Mouse (Mus musculus) lung, embryonic 15.5 days (tissue): Measurements from ENCODE around the gene Cbx7. TPM values are rescaled to one million over a fixed set of nuclear protein-coding genes. Genes with fewer than 3 reads are reported as not detected.

Source experiments
- ATAC-seq: fragments of 200-750 bp; cut with Nextera tagmentation; 2 replicates; pipeline ENCODE4 v1.8.0; 2017; ENCODE audit warnings: moderate number of reproducible peaks, borderline replicate concordance; ENCODE audit not compliant: low FRiP score, low TSS enrichment; ENCODE audit errors: extremely low read depth
- H3K27ac ChIP-seq: fragments of 300-500 bp; sonication (generic); 2 replicates; pipeline ENCODE4 v1.5.1; 2015; ENCODE audit warnings: moderate library complexity, mild to moderate bottlenecking, inconsistent platforms
- H3K27me3 ChIP-seq: fragments of 300-500 bp; sonication (generic); 2 replicates; pipeline ENCODE4 v1.6.1; 2015; ENCODE audit warnings: inconsistent platforms
- H3K36me3 ChIP-seq: fragments of 300-500 bp; sonication (generic); 2 replicates; pipeline ENCODE4 v1.6.1; 2015; ENCODE audit warnings: inconsistent platforms
- H3K4me1 ChIP-seq: fragments of 300-500 bp; sonication (generic); 2 replicates; pipeline ENCODE4 v1.6.1; 2015; ENCODE audit warnings: inconsistent platforms
- H3K4me2 ChIP-seq: fragments of 300-500 bp; sonication (generic); 2 replicates; pipeline ENCODE4 v1.6.1; 2015; ENCODE audit warnings: inconsistent platforms, mild to moderate bottlenecking, moderate library complexity
- H3K4me3 ChIP-seq: fragments of 300-500 bp; sonication (generic); 2 replicates; pipeline ENCODE4 v1.5.1; 2015; ENCODE audit warnings: mild to moderate bottlenecking, inconsistent platforms
- H3K9ac ChIP-seq: fragments of 300-500 bp; sonication (generic); 2 replicates; pipeline ENCODE4 v1.6.1; 2015; ENCODE audit warnings: inconsistent platforms
- H3K9me3 ChIP-seq: fragments of 300-500 bp; sonication (generic); 2 replicates; pipeline ENCODE4 v1.6.1; 2016; ENCODE audit warnings: inconsistent platforms
- WGBS: fragments of 180-500 bp; shearing (Covaris S2); methylation state at CpG from one replicate; pipeline ENCODE4 v1.1.7; 2015; 5-methylcytosine and 5-hydroxymethylcytosine counted together
- microRNA-seq: library from miRNA; unstranded; fragments of <30 nt; microRNA quantifications from one replicate; pipeline ENCODE4, GENCODE M21; 2016
- polyA plus RNA-seq: library from polyadenylated mRNA; unstranded; fragments of >200 nt; fragmentation: Nextera tagmentation; extraction: Ambion mirVana; gene quantifications from 2 replicates; pipeline ENCODE4 v1.2.1, GENCODE M21; 2015

Cbx7 gene
- polyA plus RNA-seq, 1 experiment from 2014 or later, result 2.8 TPM

DNA sequence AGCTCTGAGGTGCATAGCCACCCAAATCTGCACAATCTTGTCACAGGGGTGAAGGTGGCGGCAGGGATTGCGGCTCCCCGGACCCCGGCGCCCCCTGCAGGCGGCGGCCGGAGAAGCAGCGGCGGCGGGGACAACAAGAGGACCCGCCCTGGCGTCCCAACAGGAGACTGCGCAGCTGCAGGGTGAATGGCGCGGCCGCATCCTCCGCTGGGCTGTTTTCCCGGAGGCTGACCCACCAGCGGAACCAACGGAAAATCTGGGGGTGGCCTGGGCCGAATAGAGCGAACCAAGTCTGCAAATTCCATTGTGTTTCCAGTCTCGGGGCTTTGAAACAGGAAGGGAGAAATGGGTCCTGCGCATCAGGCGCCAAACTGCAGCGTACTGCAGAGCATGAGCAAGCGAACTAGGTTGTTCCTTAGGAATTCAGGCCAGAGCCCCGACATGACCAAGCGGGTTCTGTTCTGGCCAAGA is 87.5 kb downstream of the Cbx7 start:
- H3K4me1 ChIP-seq, result peaks cover 27% of the 10 kb centered on the region
- no peaks in the 10 kb centered on the region for H3K9me3 ChIP-seq
- H3K9ac ChIP-seq, result peak overlapping the region; percentile 41
- peak overlapping the region; percentile 73 for H3K4me2 ChIP-seq
- WGBS, result under 1% methylated on average over 30 of the region's 30 CpGs
- peak; percentile 79 for ATAC-seq
- H3K4me3 ChIP-seq, result peak overlapping the region; percentile 49
- peak overlapping the region; percentile 89 for H3K27ac ChIP-seq
- H3K36me3 ChIP-seq, result no peaks in the 10 kb centered on the region
- no peaks in the 10 kb centered on the region for H3K27me3 ChIP-seq

DNA sequence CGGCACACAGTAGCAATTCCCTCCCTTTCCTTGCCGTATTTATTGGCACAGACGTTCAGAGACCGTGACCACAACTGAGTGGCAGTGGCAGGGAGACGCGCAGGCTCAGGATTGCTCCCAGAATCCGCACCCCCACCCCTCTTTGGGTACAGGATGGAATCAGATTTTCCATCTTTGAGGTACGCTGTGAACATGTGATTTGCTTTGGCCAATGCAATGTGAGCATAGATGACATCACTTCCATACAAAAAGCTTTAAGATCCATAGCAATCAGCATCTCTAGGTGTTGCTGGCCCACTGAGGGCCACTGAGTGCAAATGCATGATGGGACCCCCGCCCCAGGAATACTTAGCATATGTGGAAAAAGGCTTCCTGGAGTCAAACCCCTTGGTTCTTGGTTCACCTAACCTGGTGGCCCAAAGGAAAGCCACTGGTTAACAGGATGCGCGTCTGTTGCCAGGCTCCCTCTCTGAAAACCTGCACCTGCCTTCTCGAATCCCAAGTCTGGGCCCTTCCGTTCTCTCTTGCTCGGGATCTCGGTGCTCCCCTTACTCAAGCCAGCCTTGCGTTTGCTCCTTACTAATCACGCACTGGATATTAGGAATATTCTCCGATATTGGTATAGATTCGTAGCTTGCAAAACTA is 88.2 kb downstream of the Cbx7 start:
- Histone ChIP-seq H3K36me3 (no peaks in the 10 kb centered on the region), H3K9ac (no peak overlapping the region), H3K27me3 (no peaks in the 10 kb centered on the region), H3K9me3 (no peaks in the 10 kb centered on the region), H3K4me2 (peak overlapping the region; percentile 73), H3K4me1 (peaks cover 32% of the 10 kb centered on the region), H3K27ac (no peak overlapping the region), H3K4me3 (peak overlapping the region; percentile 49)
- ATAC-seq, result no peak
- WGBS, result 29% methylated on average over 19 of the region's 19 CpGs

DNA sequence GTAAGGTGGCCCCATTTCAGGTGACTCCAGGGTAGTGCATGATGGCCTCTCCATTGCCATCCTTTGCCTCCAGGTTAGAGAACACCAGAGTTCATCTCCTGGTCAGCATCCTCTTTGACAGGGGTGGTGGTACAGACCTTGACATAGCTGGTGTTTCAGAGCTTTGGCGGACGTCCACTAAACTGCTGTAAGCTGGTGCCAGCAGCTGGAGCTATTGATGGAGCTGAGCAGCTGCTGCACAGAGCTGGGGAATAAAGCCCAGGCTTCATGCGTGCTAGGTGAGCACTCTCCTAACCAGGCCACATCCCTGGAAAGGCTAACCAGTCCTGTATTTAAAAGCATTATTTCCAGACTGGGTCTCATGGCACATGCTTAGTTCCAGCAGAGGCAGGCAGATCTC is 90.4 kb downstream of the Cbx7 start:
- no peak overlapping the region for H3K4me3 ChIP-seq
- peak overlapping the region; percentile 97 for H3K27ac ChIP-seq
- no peak for ATAC-seq
- no peak overlapping the region for H3K9ac ChIP-seq
- no peaks in the 10 kb centered on the region for H3K36me3 ChIP-seq
- no peaks in the 10 kb centered on the region for H3K27me3 ChIP-seq
- WGBS, result 83% methylated on average over 3 of the region's 3 CpGs
- peaks cover 32% of the 10 kb centered on the region for H3K4me1 ChIP-seq
- H3K9me3 ChIP-seq, result no peaks in the 10 kb centered on the region
- no peak overlapping the region for H3K4me2 ChIP-seq

DNA sequence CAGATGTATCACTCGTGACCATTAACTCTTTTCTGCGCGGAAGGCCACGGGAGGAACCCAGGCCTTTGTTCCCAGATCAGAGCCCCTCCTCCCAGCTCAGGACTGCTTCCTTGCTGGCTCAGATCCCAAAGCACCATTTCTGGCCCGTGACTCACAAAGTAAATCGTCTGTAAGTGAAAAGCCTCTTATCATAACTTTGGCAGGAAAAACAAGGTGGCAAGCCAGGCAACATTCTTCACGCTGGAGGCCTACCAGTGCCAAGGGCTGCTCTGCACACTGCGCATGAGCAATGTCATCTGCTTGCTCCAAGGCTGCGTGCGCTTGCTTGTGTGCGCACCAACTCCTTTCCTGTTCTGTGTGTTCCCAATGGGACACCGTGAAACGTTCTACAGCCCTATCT is 91.6 kb downstream of the Cbx7 start:
- peak; percentile 85 for ATAC-seq
- Histone ChIP-seq H3K27me3 (no peaks in the 10 kb centered on the region), H3K4me1 (peaks cover 32% of the 10 kb centered on the region), H3K36me3 (no peaks in the 10 kb centered on the region), H3K9ac (no peak overlapping the region), H3K9me3 (no peaks in the 10 kb centered on the region), H3K27ac (peak overlapping the region; percentile 97), H3K4me3 (peak overlapping the region; percentile 16; the same call in 1 of the 2 replicates), H3K4me2 (peak overlapping the region; percentile 49)
- WGBS, result 2% methylated on average over 13 of the region's 13 CpGs

DNA sequence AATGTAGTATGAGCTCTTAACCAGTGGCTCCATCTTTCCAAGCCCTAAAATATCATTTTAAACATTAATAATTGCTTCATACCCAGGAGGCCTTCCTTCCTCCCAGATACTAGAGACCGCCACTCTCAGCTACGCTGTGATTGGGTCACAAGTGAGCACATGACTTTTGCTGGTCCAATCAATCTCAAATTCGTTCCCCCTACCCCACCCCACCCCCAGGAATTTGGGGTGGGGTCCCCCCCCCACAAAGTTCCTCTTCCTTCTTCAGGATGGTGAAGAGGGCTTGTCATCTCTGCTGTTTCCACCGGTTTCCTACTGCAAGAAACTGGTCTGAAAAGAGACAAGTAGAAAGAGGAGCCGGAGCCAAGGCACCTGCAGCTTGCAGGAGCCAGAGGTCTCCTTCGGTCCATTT is 92.2 kb downstream of the Cbx7 start:
- peak overlapping the region; percentile 16; the same call in 1 of the 2 replicates for H3K4me3 ChIP-seq
- no peaks in the 10 kb centered on the region for H3K36me3 ChIP-seq
- H3K4me2 ChIP-seq, result peak overlapping the region; percentile 49
- no peak overlapping the region for H3K9ac ChIP-seq
- no peaks in the 10 kb centered on the region for H3K27me3 ChIP-seq
- peaks cover 32% of the 10 kb centered on the region for H3K4me1 ChIP-seq
- peak; percentile 56 for ATAC-seq
- 43% methylated on average over 6 of the region's 6 CpGs for WGBS
- peak overlapping the region; percentile 97 for H3K27ac ChIP-seq
- H3K9me3 ChIP-seq, result no peaks in the 10 kb centered on the region

DNA sequence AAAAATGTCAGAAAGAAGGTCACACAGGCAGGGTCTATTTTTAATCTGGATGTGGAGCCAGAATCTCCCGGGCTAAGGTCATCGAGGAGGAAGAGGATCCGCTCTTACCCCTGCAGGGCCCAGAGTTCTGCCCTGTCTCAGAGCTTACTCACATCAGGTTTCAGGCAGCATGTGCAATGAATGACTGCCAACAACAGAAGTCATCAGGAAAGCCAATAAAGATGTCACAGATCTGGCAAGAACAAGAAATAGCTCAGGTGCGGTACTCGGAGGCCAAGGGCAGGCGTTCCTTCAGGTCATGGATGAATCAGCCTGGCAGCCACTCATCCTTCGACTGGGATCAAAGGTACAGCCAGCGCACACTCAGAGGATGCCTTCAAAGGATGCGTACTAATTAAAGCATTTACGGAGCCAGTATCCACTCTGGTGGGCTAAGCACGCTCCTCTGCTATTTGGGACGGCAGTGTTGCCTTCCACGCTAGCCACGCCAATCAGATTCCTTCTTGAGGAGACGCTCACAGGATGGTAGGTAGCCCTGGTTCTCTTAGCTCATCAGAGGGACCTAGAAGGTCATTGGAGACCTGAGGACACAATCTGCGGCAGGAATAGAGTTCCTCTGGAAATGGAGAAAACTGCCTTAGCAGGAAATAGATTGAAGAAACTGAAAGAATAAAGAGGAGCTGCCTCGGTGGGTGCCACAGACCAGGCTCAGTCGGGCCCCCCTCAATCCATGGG is 95.5 kb downstream of the Cbx7 start:
- no peak for ATAC-seq
- H3K9ac ChIP-seq, result no peak overlapping the region
- H3K4me3 ChIP-seq, result no peak overlapping the region
- no peak overlapping the region for H3K27ac ChIP-seq
- H3K9me3 ChIP-seq, result no peaks in the 10 kb centered on the region
- 88% methylated on average over 18 of the region's 18 CpGs for WGBS
- H3K36me3 ChIP-seq, result no peaks in the 10 kb centered on the region
- peaks cover 24% of the 10 kb centered on the region for H3K4me1 ChIP-seq
- H3K4me2 ChIP-seq, result no peak overlapping the region
- H3K27me3 ChIP-seq, result no peaks in the 10 kb centered on the region

DNA sequence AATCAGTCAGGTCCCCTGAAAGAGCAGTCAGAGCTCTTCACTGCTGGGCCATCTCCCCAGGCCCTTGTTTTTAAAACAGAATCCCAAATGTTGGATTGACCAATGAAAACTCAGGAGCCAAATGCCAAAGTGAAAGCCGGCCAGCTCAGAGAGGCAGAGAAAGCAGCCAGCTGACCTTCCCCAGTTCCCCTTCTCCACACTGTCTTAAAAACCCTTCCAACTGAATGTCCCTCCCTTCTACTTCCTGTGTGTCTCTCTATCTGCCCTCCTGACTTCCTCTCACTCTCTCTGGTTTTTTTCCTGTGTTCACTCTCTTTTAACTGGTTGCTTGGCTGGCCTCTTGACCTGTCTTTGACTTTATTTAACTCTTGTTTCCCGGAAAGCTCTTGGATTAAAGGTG is 96.9 kb downstream of the Cbx7 start:
- Histone ChIP-seq H3K4me3 (no peak overlapping the region), H3K9me3 (no peaks in the 10 kb centered on the region), H3K27me3 (no peaks in the 10 kb centered on the region), H3K36me3 (no peaks in the 10 kb centered on the region), H3K4me2 (no peak overlapping the region), H3K4me1 (peaks cover 11% of the 10 kb centered on the region), H3K27ac (no peak overlapping the region), H3K9ac (no peak overlapping the region)
- 51% methylated on average over 2 of the region's 2 CpGs for WGBS
- ATAC-seq, result no peak

DNA sequence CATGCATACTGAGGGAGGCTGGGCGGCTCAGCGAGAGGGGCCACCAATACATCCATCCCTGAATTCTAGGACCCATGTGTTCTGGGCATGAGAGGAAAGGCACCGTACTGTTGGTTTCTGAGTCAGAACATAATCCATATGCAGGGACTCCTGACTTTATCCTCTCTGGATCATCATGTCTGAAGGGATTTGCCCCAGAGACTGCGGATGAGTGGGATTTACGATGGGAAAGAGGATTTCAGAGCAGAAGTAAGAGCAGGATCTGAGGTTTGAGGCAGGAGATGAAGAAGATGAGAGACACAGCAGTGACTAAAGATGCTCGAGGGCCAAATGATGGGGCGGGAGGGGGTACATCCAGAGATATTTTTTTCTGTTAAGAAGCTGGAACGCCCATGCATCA is 97.4 kb downstream of the Cbx7 start:
- H3K36me3 ChIP-seq, result no peaks in the 10 kb centered on the region
- H3K27ac ChIP-seq, result no peak overlapping the region
- no peak overlapping the region for H3K9ac ChIP-seq
- ATAC-seq, result no peak
- no peak overlapping the region for H3K4me2 ChIP-seq
- H3K9me3 ChIP-seq, result no peaks in the 10 kb centered on the region
- WGBS, result 86% methylated on average over 8 of the region's 8 CpGs
- peaks cover 7% of the 10 kb centered on the region; the same call in 1 of the 2 replicates for H3K4me1 ChIP-seq
- no peaks in the 10 kb centered on the region for H3K27me3 ChIP-seq
- no peak overlapping the region for H3K4me3 ChIP-seq

DNA sequence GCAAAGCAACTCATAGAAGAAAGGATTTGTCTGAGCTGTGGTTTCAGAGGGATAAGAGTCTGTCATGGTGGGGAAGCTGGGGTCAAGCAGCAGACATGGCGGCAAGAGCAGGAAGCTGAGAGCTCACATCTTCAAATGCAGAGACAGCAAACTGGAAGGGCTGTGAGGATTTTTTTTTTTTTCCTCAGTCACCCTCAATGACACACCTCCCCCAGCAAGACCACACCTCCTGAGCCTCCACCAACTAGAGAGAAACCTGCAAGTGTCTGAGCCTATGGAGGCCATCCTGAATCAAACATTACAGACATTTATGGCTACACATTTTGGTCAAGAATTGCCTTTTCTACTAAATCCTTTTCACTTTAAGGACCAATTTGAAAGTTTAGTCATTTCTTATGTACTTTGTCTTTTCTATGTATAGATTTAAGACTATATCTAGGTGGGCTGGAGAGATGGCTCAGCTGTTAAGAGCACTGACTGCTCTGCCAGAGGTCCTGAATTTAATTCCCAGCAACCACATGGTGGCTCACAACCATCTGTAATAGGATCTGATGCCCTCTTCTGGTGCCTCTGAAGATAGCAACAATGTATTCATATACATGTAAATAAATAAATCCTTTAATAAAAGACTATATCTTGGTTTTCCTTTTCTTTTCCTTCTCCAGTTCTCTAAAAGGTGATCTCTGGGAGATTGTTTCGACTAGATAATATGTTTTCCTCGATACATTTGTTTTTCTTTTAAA is 103.5 kb downstream of the Cbx7 start:
- Histone ChIP-seq H3K9ac (no peak overlapping the region), H3K36me3 (no peaks in the 10 kb centered on the region), H3K4me3 (no peak overlapping the region), H3K27ac (no peak overlapping the region), H3K4me2 (no peak overlapping the region), H3K27me3 (no peaks in the 10 kb centered on the region), H3K9me3 (no peaks in the 10 kb centered on the region), H3K4me1 (no peaks in the 10 kb centered on the region)
- ATAC-seq, result no peak
- 78% methylated on average over 3 of the region's 3 CpGs for WGBS

Small RNA genes within 50 kb of the gene (microRNA-seq; reads per million reads assigned to microRNA genes)
- 4.1 reads per million, percentile 18 among the genes with 10 or more reads in this experiment for gene Mir7213

Other genes starting within 250 kb of the Cbx7 start
- gene Sun2, start 228.6 kb downstream of the Cbx7 start, polyA plus RNA-seq, result 8.6 and 10.1 TPM in 2 replicates
- 68.8 and 73.7 TPM in 2 replicates for gene Dnal4, start 193.3 kb downstream of the Cbx7 start, polyA plus RNA-seq
- gene Nptxr, start 166.4 kb downstream of the Cbx7 start, polyA plus RNA-seq, result 2.8 and 3.4 TPM in 2 replicates
- 0.55 TPM in 1 of 2 replicates, not detected in the other for gene Npcd, start 136.9 kb downstream of the Cbx7 start, polyA plus RNA-seq
- gene Cbx6, start 136.4 kb downstream of the Cbx7 start, polyA plus RNA-seq, result 72.9 and 73.8 TPM in 2 replicates
- gene Apobec3, start 79.5 kb downstream of the Cbx7 start, polyA plus RNA-seq, result 30.0 and 38.5 TPM in 2 replicates
- 8.4 TPM in 2 replicates for gene Pdgfb, start 43.9 kb upstream of the Cbx7 start, polyA plus RNA-seq
- gene Syngr1, start 120.2 kb upstream of the Cbx7 start, polyA plus RNA-seq, result 18.8 and 20.6 TPM in 2 replicates
- 1,053 and 1,095 TPM in 2 replicates for gene Rpl3, start 120.7 kb upstream of the Cbx7 start, polyA plus RNA-seq
- gene Tab1, start 162.0 kb upstream of the Cbx7 start, polyA plus RNA-seq, result 33.0 and 34.6 TPM in 2 replicates
- 4.9 and 5.2 TPM in 2 replicates for gene Mgat3, start 202.6 kb upstream of the Cbx7 start, polyA plus RNA-seq